Mouse (Mus musculus) stomach, embryonic 16.5 days (tissue): ENCODE data around the gene Prnp. TPM values are rescaled to one million over a fixed set of nuclear protein-coding genes. Genes with fewer than 3 reads are reported as not detected.

Experiments
- ATAC-seq: fragments of 200-750 bp; cut with Nextera tagmentation; 2 replicates; pipeline ENCODE4 v1.8.0; 2017; ENCODE audit warnings: moderate number of reproducible peaks, moderate TSS enrichment; ENCODE audit not compliant: insufficient read depth, low FRiP score
- H3K27ac ChIP-seq: fragments of 300-500 bp; sonication (generic); 2 replicates; pipeline ENCODE4 v1.5.1; 2014; ENCODE audit warnings: low read length
- H3K27me3 ChIP-seq: fragments of 300-500 bp; sonication (generic); 2 replicates; pipeline ENCODE4 v1.6.1; 2014; ENCODE audit warnings: low read length, control low read depth, mixed read lengths; ENCODE audit not compliant: control insufficient read depth, insufficient read depth
- H3K36me3 ChIP-seq: fragments of 300-500 bp; sonication (generic); 2 replicates; pipeline ENCODE4 v1.6.1; 2014; ENCODE audit warnings: low read length; ENCODE audit not compliant: control insufficient read depth, insufficient read depth
- H3K4me1 ChIP-seq: fragments of 300-500 bp; sonication (generic); 2 replicates; pipeline ENCODE4 v1.6.1; 2014; ENCODE audit warnings: low read length, control low read depth, mixed read lengths; ENCODE audit not compliant: control insufficient read depth, insufficient read depth
- H3K4me2 ChIP-seq: fragments of 300-500 bp; sonication (generic); 2 replicates; pipeline ENCODE4 v1.6.1; 2014; ENCODE audit warnings: low read depth, low read length, mixed read lengths
- H3K4me3 ChIP-seq: fragments of 300-500 bp; sonication (generic); replicated peaks from 2 replicates; pipeline ENCODE4 v1.5.1; 2014; ENCODE audit warnings: mild to moderate bottlenecking, low read length
- H3K9ac ChIP-seq: fragments of 300-500 bp; sonication (generic); 2 replicates; pipeline ENCODE4 v1.6.1; 2014; ENCODE audit warnings: low read length
- H3K9me3 ChIP-seq: fragments of 300-500 bp; sonication (generic); replicated peaks from 2 replicates; pipeline ENCODE4 v1.6.1; 2016; ENCODE audit warnings: low read length, control low read depth; ENCODE audit not compliant: control insufficient read depth
- WGBS: fragments of 180-500 bp; shearing (Covaris S2); extraction: QIAGEN DNeasy Blood & Tissue Kit; methylation state at CpG from one replicate; pipeline ENCODE4 v1.1.7; 2014; 5-methylcytosine and 5-hydroxymethylcytosine counted together
- polyA plus RNA-seq: library from polyadenylated mRNA; unstranded; fragments of >200 nt; fragmentation: Nextera tagmentation; extraction: Ambion mirVana; gene quantifications from 2 replicates; pipeline ENCODE4 v1.2.1, GENCODE M21; 2015

Prnp gene
- polyA plus RNA-seq, 1 experiment from 2014 or later = 73.5 TPM

DNA sequence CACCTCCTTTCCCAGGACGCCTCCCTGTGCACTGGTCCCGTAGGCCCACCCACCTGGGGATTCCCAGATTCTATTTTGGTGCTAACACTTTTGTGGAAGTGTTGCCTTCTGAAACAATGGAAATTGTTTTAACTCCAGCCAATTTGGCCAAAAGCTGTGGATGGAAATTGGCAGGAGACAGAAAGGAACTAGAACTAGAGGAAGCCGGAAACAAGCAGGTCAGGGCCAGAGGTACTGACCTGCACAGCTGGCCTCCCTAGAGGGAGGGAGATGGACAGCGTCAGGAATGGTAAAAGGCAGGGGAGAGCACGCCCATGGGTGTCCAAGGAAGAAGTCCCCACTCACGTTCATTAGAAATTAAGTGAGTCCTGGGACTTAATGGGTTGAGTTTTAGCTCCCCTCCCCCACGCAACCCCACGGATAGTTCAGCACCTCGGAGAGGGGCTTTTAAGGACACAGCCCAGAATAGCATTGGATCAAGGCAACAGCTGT is 48.0 kb downstream of the Prnp start:
- Histone ChIP-seq H3K36me3 (no peaks in the 10 kb centered on the region), H3K4me1 (peaks cover 4% of the 10 kb centered on the region), H3K4me2 (no peak overlapping the region), H3K27me3 (peaks cover 13% of the 10 kb centered on the region), H3K27ac (no peak overlapping the region), H3K9ac (no peak overlapping the region), H3K9me3 (no peaks in the 10 kb centered on the region), H3K4me3 (no peak overlapping the region)
- WGBS = 50% methylated on average over 9 of the region's 9 CpGs
- ATAC-seq = no peak

DNA sequence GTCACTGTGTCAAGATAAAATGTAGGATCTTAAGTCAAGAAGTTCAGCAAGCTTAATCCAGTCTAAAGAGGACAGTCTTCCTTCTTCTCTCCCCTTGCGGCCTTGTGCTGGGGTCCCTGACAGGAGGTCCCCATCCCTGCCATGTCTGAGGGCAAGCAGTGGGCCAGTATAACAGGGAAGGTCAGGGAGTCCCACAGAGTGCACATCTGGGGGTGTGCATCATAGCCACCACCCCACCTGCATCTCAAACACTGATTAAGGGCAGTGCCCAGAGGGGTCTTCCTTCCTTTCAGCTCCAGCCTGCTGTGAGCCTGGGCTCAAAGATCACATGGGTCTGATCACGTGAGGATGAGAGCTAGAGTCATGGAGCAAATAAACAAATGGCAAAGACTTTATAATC is 51.9 kb downstream of the Prnp start:
- Histone ChIP-seq H3K9me3 (no peaks in the 10 kb centered on the region), H3K4me2 (no peak overlapping the region), H3K27me3 (no peaks in the 10 kb centered on the region), H3K9ac (no peak overlapping the region), H3K27ac (no peak overlapping the region), H3K36me3 (no peaks in the 10 kb centered on the region), H3K4me1 (no peaks in the 10 kb centered on the region), H3K4me3 (no peak overlapping the region)
- 74% methylated on average over 2 of the region's 2 CpGs for WGBS
- ATAC-seq = no peak

DNA sequence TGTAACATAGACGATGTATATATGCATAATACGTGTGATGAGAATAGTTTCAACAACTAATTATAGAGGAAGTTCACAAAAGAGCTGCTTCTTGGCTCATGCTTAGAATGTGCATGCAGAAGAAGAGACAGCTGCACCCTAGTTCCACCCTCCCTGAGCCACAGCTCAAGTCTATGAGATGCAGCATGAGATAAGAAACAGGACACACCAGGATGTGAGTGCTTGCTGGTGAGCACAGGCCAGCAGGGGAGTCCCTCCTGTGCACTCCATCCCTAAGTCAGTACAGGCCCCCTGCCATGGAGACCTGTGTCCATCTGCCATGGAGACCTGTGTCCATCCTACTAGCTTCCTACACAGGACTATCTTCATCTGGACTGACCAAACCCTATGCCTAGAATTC is 60.9 kb downstream of the Prnp start:
- H3K4me3 ChIP-seq = no peak overlapping the region
- H3K4me1 ChIP-seq = no peaks in the 10 kb centered on the region
- H3K36me3 ChIP-seq = no peaks in the 10 kb centered on the region
- H3K27ac ChIP-seq = no peak overlapping the region
- 87% methylated on average over 2 of the region's 2 CpGs for WGBS
- no peak overlapping the region for H3K9ac ChIP-seq
- H3K9me3 ChIP-seq = no peaks in the 10 kb centered on the region
- H3K4me2 ChIP-seq = no peak overlapping the region
- ATAC-seq = no peak
- no peaks in the 10 kb centered on the region for H3K27me3 ChIP-seq

DNA sequence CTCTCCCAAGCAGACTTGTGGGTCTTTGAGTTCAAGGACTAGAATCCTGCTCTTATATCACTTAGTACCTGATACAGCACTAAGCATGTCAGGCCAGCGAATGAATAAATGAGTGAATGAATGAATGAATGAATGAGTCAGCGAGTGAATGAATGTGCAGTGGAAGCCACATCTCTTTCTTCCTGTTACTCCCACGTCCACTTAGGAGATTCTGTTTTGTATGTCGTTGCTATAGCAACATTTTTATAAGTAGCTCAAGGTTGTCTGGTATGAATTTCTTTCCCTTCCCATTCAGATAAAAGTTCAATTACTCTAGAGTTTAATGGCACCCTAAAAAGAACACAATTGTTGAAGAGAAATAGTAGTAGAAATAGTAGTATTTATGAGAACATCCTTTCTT is 61.4 kb downstream of the Prnp start:
- no peaks in the 10 kb centered on the region for H3K9me3 ChIP-seq
- H3K4me2 ChIP-seq = no peak overlapping the region
- H3K27me3 ChIP-seq = no peaks in the 10 kb centered on the region
- H3K9ac ChIP-seq = no peak overlapping the region
- no peak overlapping the region for H3K4me3 ChIP-seq
- H3K27ac ChIP-seq = no peak overlapping the region
- 75% methylated on average over 4 of the region's 4 CpGs for WGBS
- no peaks in the 10 kb centered on the region for H3K36me3 ChIP-seq
- H3K4me1 ChIP-seq = no peaks in the 10 kb centered on the region
- no peak for ATAC-seq

DNA sequence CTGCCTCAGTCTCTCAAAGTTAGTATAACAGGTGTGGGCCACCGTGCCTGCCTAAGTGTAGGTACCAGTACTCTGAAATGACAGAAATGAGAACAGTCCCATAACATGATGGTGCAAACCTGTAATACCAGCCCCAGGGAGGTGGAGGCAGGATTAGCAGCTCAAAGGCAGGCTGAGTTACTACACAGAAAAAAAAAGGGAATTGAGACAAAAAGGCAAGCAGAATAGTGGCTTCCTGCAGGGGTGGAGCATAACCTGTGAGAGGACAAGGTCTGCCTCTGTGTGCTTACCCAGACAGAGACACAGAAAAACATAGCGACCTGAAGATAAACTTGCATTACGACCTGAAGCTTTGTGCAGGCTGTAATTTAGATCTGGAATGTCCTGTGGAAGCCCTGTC is 66.9 kb downstream of the Prnp start:
- ATAC-seq = no peak
- 63% methylated on average over 3 of the region's 3 CpGs for WGBS
- peaks cover 5% of the 10 kb centered on the region; the same call in 1 of the 2 replicates for H3K9me3 ChIP-seq

DNA sequence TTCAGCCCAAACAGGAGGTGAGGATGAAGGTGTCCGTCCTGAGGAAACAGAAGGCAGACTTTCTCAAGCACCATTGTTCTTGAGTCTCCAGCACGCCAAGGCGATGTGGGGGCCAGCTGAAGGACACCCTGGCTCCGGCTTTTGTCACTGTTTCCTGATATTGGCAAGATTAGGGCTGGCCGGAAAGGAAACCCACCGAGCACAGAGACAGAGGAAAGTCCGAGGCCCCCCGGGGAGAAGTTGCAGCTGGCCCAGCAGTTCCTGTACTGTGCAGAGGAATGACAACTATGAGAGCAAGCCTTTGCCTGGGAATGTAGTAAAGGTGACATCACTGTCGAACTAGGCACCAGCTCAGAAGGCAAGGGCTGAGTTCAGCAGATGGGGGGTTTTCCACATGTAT is 71.1 kb downstream of the Prnp start:
- peaks cover 5% of the 10 kb centered on the region; the same call in 1 of the 2 replicates for H3K9me3 ChIP-seq
- no peak overlapping the region for H3K9ac ChIP-seq
- H3K27me3 ChIP-seq = no peaks in the 10 kb centered on the region
- ATAC-seq = peak; percentile 71
- no peaks in the 10 kb centered on the region for H3K4me1 ChIP-seq
- no peak overlapping the region for H3K4me3 ChIP-seq
- H3K36me3 ChIP-seq = no peaks in the 10 kb centered on the region
- WGBS = 42% methylated on average over 9 of the region's 9 CpGs
- H3K4me2 ChIP-seq = no peak overlapping the region
- no peak overlapping the region for H3K27ac ChIP-seq

More for the DNA sequence above, 66.9 kb downstream of the Prnp start:
- Histone ChIP-seq H3K4me3 (no peak overlapping the region), H3K36me3 (no peaks in the 10 kb centered on the region), H3K27ac (no peak overlapping the region), H3K4me1 (no peaks in the 10 kb centered on the region), H3K9ac (no peak overlapping the region), H3K4me2 (no peak overlapping the region), H3K27me3 (no peaks in the 10 kb centered on the region)

DNA sequence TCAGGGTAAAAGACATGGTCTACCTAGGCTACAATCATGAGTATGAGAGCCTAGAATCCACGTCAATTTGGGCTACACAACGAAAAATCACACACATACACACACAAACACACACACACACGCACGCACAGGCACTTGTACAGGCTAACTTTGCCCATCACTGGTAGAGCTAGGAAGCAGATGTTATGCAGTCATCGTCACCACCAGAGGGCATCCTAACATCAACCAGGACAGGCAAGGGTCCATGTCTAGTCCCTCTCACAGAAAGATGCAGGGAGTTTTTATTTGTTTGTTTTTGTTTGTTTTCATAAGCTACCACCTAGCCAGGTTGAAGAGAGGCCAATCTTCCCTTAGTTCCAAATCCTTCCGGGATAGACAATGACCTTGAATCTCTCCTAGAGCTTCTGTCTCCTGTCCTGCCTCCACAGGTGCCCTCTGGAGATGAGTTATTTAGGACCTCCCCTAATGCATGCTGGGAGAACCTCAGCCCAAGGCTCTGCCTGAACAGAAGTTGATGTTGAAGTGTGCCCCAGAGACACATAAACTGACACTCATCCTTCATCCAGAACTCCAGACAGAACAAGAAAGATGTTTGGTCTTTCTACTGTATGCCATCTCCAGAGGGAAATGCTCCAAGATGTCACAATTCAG is 72.9 kb downstream of the Prnp start:
- no peak overlapping the region for H3K4me2 ChIP-seq
- H3K27ac ChIP-seq = no peak overlapping the region
- peaks cover 3% of the 10 kb centered on the region; the same call in 1 of the 2 replicates for H3K9me3 ChIP-seq
- no peak overlapping the region for H3K4me3 ChIP-seq
- no peaks in the 10 kb centered on the region for H3K36me3 ChIP-seq
- H3K4me1 ChIP-seq = no peaks in the 10 kb centered on the region
- peak; percentile 22; the same call in 1 of the 2 replicates for ATAC-seq
- H3K27me3 ChIP-seq = no peaks in the 10 kb centered on the region
- H3K9ac ChIP-seq = no peak overlapping the region
- WGBS = 12% methylated on average over 6 of the region's 6 CpGs

DNA sequence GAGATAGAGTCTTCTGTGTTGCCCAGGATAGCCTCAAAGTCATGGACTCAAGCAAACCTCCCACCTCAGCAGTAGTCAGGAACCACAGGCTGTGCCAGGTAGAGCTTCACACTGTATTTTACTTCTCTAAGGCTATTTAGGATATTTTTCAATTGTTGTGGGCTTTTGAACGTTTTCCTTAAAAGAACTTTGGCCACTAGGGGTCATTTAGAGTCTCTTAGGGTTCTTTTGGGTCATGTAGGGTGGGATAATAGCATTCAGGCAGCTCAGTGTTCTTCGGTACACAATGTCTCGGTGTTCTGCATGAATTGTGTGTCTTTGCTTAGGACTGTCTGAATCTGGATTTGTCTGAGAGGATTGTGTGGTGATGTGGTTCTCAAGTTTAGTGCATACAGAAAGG is 78.2 kb downstream of the Prnp start:
- Histone ChIP-seq H3K9ac (no peak overlapping the region), H3K27me3 (no peaks in the 10 kb centered on the region), H3K4me3 (no peak overlapping the region), H3K27ac (no peak overlapping the region), H3K9me3 (no peaks in the 10 kb centered on the region), H3K4me1 (no peaks in the 10 kb centered on the region), H3K4me2 (no peak overlapping the region), H3K36me3 (no peaks in the 10 kb centered on the region)
- 49% methylated on average over 3 of the region's 3 CpGs for WGBS
- no peak for ATAC-seq
